Mouse (Mus musculus) urinary bladder, adult 2 months (tissue): ENCODE results near the gene Tmc1. TPM values are rescaled to one million over a fixed set of nuclear protein-coding genes. Genes with fewer than 3 reads are reported as not detected.

ENCODE experiments used
- DNase-seq: peaks from one replicate; pipeline ENCODE4 v3.0.0; 2022; ENCODE audit warnings: low spot score
- polyA plus RNA-seq: library from polyadenylated mRNA; depleted of rRNA; stranded (reverse); fragments of >200 nt; gene quantifications from 2 replicates; pipeline ENCODE4 v1.2.3, GENCODE M21; 2012; rRNA removed

Gene Tmc1
- 0.21 and 0.25 TPM in 2 replicates for polyA plus RNA-seq

DNA sequence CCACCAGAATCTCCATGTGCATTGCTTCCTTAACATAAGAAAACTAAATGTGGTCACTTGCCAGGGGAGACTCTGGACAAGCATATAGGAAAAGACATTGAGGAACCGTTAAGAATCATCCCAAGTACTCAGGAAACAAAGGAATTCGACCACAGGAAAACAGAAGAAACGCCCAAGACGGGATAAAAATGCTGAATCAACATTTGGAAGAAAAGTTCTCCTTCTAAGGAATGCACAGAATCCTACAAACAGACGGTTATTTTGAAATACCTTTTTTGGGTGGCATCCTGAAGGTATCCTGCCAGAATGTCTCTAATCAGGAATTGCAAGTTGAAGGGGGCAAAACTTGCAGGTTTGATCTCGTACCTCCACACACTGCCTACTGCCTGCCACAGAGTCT is at the start of gene Tmc1:
Gene Tmc1, minus strand, starts transcription at position 329 of the 400 bp plus-strand sequence.
- DNase-seq = no peak

DNA sequence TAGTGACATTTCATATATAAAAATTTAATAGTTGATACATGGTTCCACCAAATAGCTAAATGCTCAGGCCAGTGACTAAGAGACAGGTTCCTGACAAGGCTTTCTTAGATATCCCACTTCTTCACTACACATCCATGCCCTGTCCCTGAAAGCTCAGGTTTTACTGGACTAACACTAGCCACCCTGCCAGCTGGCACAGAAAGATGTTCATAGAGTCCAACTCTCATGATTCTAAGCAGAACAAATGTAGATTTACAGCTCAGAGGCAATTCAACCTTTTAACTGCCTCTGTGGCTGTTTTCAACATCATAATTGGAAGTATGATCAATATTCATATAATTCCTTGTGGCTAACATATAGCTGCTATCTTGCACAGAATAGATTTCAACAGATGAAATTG is 47.5 kb upstream of the Tmc1 start:
- no peak for DNase-seq

GRCm38 (mm10) chr19:20979244-20979643 is 25.2 kb upstream of the Tmc1 start:
- DNase-seq = no peak

DNA sequence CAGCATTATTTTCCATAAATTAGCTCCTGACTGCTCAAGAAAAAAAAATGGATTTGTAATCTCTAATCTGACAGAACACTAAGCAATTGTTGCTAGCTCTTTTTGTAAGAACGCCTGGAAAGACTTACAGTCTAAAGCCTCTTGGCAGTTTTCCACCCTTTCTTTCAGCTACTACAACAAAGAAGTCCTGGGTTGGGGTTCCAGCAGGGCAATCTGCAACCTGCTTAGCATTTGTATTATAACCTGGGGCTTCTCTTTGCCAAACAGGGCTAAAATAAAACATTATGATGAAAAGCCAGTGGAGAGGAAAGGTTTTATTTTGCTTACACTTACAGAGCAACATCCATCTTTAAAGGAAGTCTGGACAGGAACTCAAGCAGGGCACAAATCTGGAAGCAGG is 24.1 kb upstream of the Tmc1 start:
- no peak for DNase-seq

GRCm38 (mm10) chr19:20971926-20972325 is 17.9 kb upstream of the Tmc1 start:
- DNase-seq = no peak

DNA sequence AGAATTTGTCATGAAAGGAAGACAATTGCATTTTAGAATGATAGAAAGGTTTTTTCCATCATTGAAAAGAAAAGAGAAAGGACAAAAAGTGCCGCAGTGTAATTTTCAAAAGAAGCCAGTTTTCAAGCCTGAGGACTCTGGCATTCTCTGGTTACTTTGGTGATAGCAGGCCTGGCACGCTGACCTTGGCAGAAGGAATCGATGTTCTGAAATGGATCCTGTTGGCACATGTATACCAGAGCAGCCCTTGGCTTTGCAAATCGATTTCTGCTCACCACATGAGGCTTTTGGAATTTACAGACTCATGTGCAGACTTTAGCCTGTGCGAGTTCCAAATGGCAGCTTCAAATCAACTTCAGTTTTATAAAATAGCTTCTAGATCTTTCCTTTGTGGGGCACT is 813 bp upstream of the Tmc1 start:
- DNase-seq = no peak

GRCm38 (mm10) chr19:20944446-20944845 is 9.6 kb downstream of the Tmc1 start:
- DNase-seq = no peak

DNA sequence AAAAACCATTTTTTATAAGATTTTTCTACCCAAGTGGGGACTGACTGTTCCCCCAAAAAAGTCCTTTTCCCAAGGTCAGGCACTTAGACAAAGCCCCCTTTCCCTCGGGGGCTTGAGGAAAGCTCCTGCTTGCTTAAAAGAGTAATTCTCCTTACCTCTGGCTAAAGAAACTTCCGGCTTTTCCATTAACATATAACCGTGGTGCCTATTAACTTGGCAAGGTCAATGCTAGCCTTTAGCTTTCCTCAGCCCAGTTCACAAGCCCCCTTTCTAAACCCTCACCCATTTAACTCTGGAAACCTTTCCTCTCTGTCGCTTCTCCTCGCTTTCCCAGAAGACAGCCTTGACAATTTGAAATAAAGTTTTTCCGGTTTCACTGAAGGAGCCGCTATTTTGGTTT is 29.7 kb downstream of the Tmc1 start:
- no peak for DNase-seq

- no peak for DNase-seq
Observed at GRCm38 (mm10) chr19:20923336-20924211, 30.4 kb downstream of the Tmc1 start.

GRCm38 (mm10) chr19:20918241-20918640 is 35.8 kb downstream of the Tmc1 start:
- DNase-seq = no peak

DNA sequence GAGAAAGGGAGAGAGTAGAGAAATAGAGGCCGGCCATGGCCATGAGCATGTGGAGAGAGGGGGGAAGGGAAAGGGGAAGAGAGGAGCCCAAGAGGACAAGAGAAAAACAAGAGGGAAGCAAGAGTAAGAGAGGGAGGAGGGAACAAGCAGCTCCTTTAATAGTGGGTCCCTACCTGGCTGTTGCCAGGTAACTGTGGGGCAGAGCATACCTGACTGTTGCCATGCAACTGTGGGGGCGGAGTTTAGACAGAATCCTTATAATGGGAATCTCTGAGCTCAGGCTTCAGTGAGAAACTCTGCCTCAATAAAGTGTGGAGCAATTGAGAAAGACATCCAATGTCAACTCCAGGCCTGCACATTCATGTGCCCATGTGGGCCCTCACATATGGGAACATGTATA is 38.9 kb downstream of the Tmc1 start:
- no peak for DNase-seq

- DNase-seq = no peak
Observed at GRCm38 (mm10) chr19:20910356-20910755, 43.6 kb downstream of the Tmc1 start.

- DNase-seq = no peak
Observed at GRCm38 (mm10) chr19:20881205-20881604, 72.8 kb downstream of the Tmc1 start.

DNA sequence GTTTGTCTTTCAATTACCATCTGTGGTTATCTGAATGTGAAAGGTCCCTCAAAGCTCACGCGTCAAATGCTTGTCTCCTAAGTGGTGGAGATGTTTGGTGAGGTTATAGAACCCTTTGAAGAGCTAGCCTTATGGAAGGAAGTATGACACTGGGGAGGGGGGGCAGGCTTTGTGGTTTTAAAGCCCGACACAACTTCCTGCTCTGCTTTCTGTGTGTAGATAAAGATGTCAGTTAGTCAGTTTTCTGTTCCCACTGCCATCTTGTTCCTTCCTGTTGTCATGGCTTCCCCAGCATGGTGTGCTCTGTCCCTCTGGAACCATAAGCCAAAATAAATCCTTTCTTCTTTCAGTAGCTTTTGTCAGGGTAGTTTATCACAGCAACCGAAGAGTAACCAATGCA is 78.1 kb downstream of the Tmc1 start:
- DNase-seq = no peak

DNA sequence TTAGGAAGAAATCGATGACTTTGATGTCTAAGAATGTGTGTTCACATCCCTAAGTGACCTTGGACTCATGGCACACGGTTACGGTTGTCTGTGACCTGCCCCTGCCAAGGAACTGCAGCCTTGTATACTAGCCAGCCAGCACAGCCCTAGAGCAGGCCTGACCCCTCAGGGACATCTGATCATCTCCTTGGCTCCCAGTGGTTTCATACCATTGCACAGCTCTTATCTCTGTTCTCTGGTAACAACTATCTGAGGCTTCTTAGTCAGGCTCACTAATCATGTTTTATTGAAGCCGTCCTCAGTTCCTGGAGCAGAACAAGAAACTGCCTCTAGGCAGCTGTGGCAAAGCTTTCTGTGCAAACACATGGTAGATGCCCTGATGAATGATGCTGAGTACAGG is 92.2 kb downstream of the Tmc1 start:
- DNase-seq = no peak

- no peak for DNase-seq
Observed at GRCm38 (mm10) chr19:20860270-20860669, 93.7 kb downstream of the Tmc1 start.

DNA sequence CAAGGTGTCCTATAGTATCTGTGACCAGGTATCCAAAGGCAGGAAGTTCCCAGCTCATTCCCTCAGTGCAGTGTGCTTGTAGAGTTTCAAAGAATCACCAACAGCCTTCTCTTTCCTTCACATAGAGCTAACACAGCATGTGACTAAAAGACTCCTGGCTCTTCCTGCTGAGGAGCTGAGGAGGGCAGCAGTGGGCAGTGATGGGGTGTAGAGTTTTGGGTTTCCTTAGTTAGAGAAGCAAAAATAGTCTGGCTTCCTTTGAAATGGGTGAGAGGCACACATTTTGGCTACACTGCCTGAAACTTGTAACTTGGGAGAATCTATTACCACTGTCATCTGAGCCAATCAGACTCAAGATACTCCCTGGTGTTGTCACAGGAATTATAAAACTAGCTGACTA is 96.2 kb downstream of the Tmc1 start:
- no peak for DNase-seq

DNA sequence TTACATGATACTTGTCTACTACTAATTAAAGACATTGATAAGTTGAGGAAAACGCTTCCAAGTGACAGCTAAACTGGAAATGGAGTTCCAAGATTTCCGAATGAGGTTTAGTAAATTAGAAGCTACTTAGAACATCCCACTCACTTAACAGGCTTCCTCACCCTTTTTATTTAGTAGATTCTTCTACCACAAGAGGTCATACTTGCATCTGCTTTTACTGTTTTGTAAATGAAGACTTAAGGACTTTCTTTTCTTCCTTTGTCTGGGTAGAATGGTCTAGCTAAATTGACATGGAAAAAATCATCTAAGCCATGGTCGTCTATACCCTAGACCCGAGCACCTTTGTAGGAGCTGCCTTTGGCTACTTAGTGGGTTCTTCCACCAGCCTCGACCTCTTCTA is 105.1 kb downstream of the Tmc1 start:
- no peak for DNase-seq

GRCm38 (mm10) chr19:20847476-20848073 is 106.4 kb downstream of the Tmc1 start:
- DNase-seq = no peak

GRCm38 (mm10) chr19:20837422-20837821 is 116.6 kb downstream of the Tmc1 start:
- no peak for DNase-seq

GRCm38 (mm10) chr19:20836055-20836845 is 117.8 kb downstream of the Tmc1 start:
- DNase-seq = no peak

DNA sequence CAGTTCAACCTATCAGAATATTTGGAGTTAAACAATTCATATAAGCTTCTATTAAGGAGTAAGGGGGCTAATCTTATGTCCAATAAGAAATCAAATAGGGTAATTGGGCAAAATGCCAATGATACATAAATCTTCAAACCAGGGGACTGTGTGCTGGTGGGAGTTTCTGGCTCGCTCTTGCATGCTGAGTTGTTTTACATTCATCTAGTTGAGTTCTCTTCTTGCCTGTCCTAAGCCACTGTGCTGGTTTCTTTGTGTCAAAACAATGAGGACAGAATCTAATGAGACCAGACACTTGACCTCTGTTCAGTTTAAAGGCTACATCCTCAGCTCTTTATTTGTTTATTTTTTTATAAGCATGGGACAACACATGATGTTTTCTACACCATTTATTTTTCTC is 119.1 kb downstream of the Tmc1 start:
- no peak for DNase-seq

- no peak for DNase-seq
Observed at GRCm38 (mm10) chr19:20799460-20799859, 154.5 kb downstream of the Tmc1 start.
